Mouse (Mus musculus) spleen, postnatal 0 days (tissue): ENCODE data around the gene Vpreb3. TPM values are rescaled to one million over a fixed set of nuclear protein-coding genes. Genes with fewer than 3 reads are reported as not detected.

Source experiments
- polyA plus RNA-seq: library from polyadenylated mRNA; unstranded; fragments of >200 nt; fragmentation: Nextera tagmentation; extraction: Ambion mirVana; gene quantifications from 2 replicates; pipeline ENCODE4 v1.2.1, GENCODE M21; 2015

Vpreb3 gene
- polyA plus RNA-seq: 41.2 and 56.8 TPM in 2 replicates

GRCm38 (mm10) chr10:75942736-75943477 lies at the start of gene Vpreb3:
Gene Vpreb3, plus strand, starts transcription at chr10:75943057.

GRCm38 (mm10) chr10:75893089-75893750 lies 49.6 kb upstream of the Vpreb3 start, which contains the start of gene Derl3:
Gene Derl3, plus strand, starts transcription at chr10:75893413.

GRCm38 (mm10) chr10:75921026-75921725 lies 21.7 kb upstream of the Vpreb3 start, which contains the start of gene Smarcb1:
Gene Smarcb1, minus strand, starts transcription at chr10:75921617.

GRCm38 (mm10) chr10:75932891-75933290 lies 10.0 kb upstream of the Vpreb3 start, which contains the start of gene Chchd10:
Gene Chchd10, plus strand, starts transcription at chr10:75933130.

GRCm38 (mm10) chr10:75935680-75936541 lies 6.9 kb upstream of the Vpreb3 start, which contains the start of gene Mmp11:
Gene Mmp11, minus strand, starts transcription at chr10:75936496.

GRCm38 (mm10) chr10:75940520-75940919 lies 2.3 kb upstream of the Vpreb3 start, which contains the start of gene Gm867:
Gene Gm867, minus strand, starts transcription at chr10:75940672.

GRCm38 (mm10) chr10:75954381-75954811 lies 11.5 kb downstream of the Vpreb3 start, which contains the start of gene Gm5134:
Gene Gm5134, plus strand, starts transcription at chr10:75954514.

Other genes starting within 250 kb of the Vpreb3 start
- gene Cabin1, start 178.7 kb upstream of the Vpreb3 start, polyA plus RNA-seq: 26.2 and 30.1 TPM in 2 replicates
- gene Ddt, start 169.6 kb upstream of the Vpreb3 start, polyA plus RNA-seq: 18.3 and 25.7 TPM in 2 replicates
- not detected in 2 replicates for gene Gm20441, start 162.1 kb upstream of the Vpreb3 start, polyA plus RNA-seq
- 2.4 and 3.0 TPM in 2 replicates for gene Gstt3, start 161.6 kb upstream of the Vpreb3 start, polyA plus RNA-seq
- gene Gstt1, start 144.5 kb upstream of the Vpreb3 start, polyA plus RNA-seq: 6.4 and 7.5 TPM in 2 replicates
- not detected in 2 replicates for gene Gstt4, start 120.5 kb upstream of the Vpreb3 start, polyA plus RNA-seq
- gene Gstt2, start 105.6 kb upstream of the Vpreb3 start, polyA plus RNA-seq: 16.2 and 20.3 TPM in 2 replicates
- 666 and 688 TPM in 2 replicates for gene Mif, start 82.8 kb upstream of the Vpreb3 start, polyA plus RNA-seq
- gene Derl3, start 49.6 kb upstream of the Vpreb3 start, polyA plus RNA-seq: 0.67 and 1.0 TPM in 2 replicates
- gene Smarcb1, start 21.4 kb upstream of the Vpreb3 start, polyA plus RNA-seq: 64.1 and 66.6 TPM in 2 replicates
- gene Chchd10, start 9.9 kb upstream of the Vpreb3 start, polyA plus RNA-seq: 83.0 and 91.7 TPM in 2 replicates
- gene Mmp11, start 6.6 kb upstream of the Vpreb3 start, polyA plus RNA-seq: 9.6 and 12.3 TPM in 2 replicates
- gene Gm867, start 2.4 kb upstream of the Vpreb3 start, polyA plus RNA-seq: 15.8 and 17.8 TPM in 2 replicates
- gene Gm5134, start 11.5 kb downstream of the Vpreb3 start, polyA plus RNA-seq: not detected in 2 replicates
- 4.9 and 5.5 TPM in 2 replicates for gene Zfp280b, start 89.6 kb downstream of the Vpreb3 start, polyA plus RNA-seq
- gene Slc5a4b, start 167.9 kb downstream of the Vpreb3 start, polyA plus RNA-seq: not detected in 2 replicates
- gene Slc5a4a, start 204.4 kb downstream of the Vpreb3 start, polyA plus RNA-seq: not detected in 2 replicates